Mouse (Mus musculus): Measurements from ENCODE around the gene Fam19a4. TPM values are rescaled to one million over a fixed set of nuclear protein-coding genes. Genes with fewer than 3 reads are reported as not detected.

The Fam19a4 gene
- total and polyA plus RNA-seq, 2 experiments: not detected

- TF ChIP-seq CTCF (IDR thresholded peaks at IDR 0.05; ENCODE audit: low read depth, low read length) (no peak), POLR2A (IDR thresholded peaks at IDR 0.05; ENCODE audit: extremely low read depth, insufficient read depth, low read length) (no peak)
- H3K79me2 ChIP-seq (ENCODE audit: control insufficient read depth, insufficient read depth, low read length): no peaks in the 10 kb centered on the region
- no peak overlapping the region for H3K4me3 ChIP-seq (ENCODE audit: insufficient read depth, low read depth, low read length)
- no peak overlapping the region for H3K27ac ChIP-seq (replicated peaks; ENCODE audit: insufficient read depth, low read depth, low read length)
- DNase-seq (ENCODE audit: extremely low read depth, low read depth, low spot score): no peak
- H3K9ac ChIP-seq (ENCODE audit: low read depth, low read length): no peak overlapping the region
- H3K4me1 ChIP-seq (ENCODE audit: control insufficient read depth, insufficient read depth, low read length): no peaks in the 10 kb centered on the region
- 87% methylated on average over 4 of the region's 4 CpGs for WGBS
- H3K36me3 ChIP-seq (ENCODE audit: control insufficient read depth, insufficient read depth, low read length): no peaks in the 10 kb centered on the region
- no peaks in the 10 kb centered on the region for H3K27me3 ChIP-seq (ENCODE audit: control insufficient read depth, insufficient read depth, low read length)
Measured at GRCm38 (mm10) chr6:97046541-97046940, 13.7 kb downstream of the Fam19a4 start.

GRCm38 (mm10) chr6:97027110-97027677 lies 33.0 kb downstream of the Fam19a4 start:
- H3K27me3 ChIP-seq (ENCODE audit: control insufficient read depth, insufficient read depth, low read length): no peaks in the 10 kb centered on the region
- no peaks in the 10 kb centered on the region for H3K36me3 ChIP-seq (ENCODE audit: control insufficient read depth, insufficient read depth, low read length)
- no peak overlapping the region for H3K9ac ChIP-seq (ENCODE audit: low read depth, low read length)
- no peak overlapping the region for H3K4me3 ChIP-seq (ENCODE audit: insufficient read depth, low read depth, low read length)
- TF ChIP-seq POLR2A (IDR thresholded peaks at IDR 0.05; ENCODE audit: extremely low read depth, insufficient read depth, low read length): no peak
- no peak overlapping the region for H3K27ac ChIP-seq (replicated peaks; ENCODE audit: insufficient read depth, low read depth, low read length)
- DNase-seq (ENCODE audit: extremely low read depth, low read depth, low spot score): peak; percentile 2
- H3K4me1 ChIP-seq (ENCODE audit: control insufficient read depth, insufficient read depth, low read length): no peaks in the 10 kb centered on the region
- WGBS: 43% methylated on average over 5 of the region's 5 CpGs
- no peaks in the 10 kb centered on the region for H3K79me2 ChIP-seq (ENCODE audit: control insufficient read depth, insufficient read depth, low read length)

- H3K9ac ChIP-seq (ENCODE audit: low read depth, low read length): no peak overlapping the region
- H3K4me3 ChIP-seq (ENCODE audit: insufficient read depth, low read depth, low read length): no peak overlapping the region
- no peaks in the 10 kb centered on the region for H3K27me3 ChIP-seq (ENCODE audit: control insufficient read depth, insufficient read depth, low read length)
- DNase-seq (ENCODE audit: extremely low read depth, low read depth, low spot score): no peak
- no peak for TF ChIP-seq POLR2A (IDR thresholded peaks at IDR 0.05; ENCODE audit: extremely low read depth, insufficient read depth, low read length)
- no peak for TF ChIP-seq CTCF (IDR thresholded peaks at IDR 0.05; ENCODE audit: low read depth, low read length)
- no peak overlapping the region for H3K27ac ChIP-seq (replicated peaks; ENCODE audit: insufficient read depth, low read depth, low read length)
- WGBS: 36% methylated on average over 2 of the region's 2 CpGs
- H3K36me3 ChIP-seq (ENCODE audit: control insufficient read depth, insufficient read depth, low read length): no peaks in the 10 kb centered on the region
- no peaks in the 10 kb centered on the region for H3K4me1 ChIP-seq (ENCODE audit: control insufficient read depth, insufficient read depth, low read length)
- H3K79me2 ChIP-seq (ENCODE audit: control insufficient read depth, insufficient read depth, low read length): no peaks in the 10 kb centered on the region
Measured at GRCm38 (mm10) chr6:97019323-97019722, 40.9 kb downstream of the Fam19a4 start.

- H3K27me3 ChIP-seq (ENCODE audit: control insufficient read depth, insufficient read depth, low read length): no peaks in the 10 kb centered on the region
- DNase-seq (ENCODE audit: extremely low read depth, low read depth, low spot score): no peak
- no peak overlapping the region for H3K27ac ChIP-seq (replicated peaks; ENCODE audit: insufficient read depth, low read depth, low read length)
- no peak overlapping the region for H3K9ac ChIP-seq (ENCODE audit: low read depth, low read length)
- no peaks in the 10 kb centered on the region for H3K79me2 ChIP-seq (ENCODE audit: control insufficient read depth, insufficient read depth, low read length)
- 21% methylated on average over 1 of the region's 1 CpGs for WGBS
- H3K4me3 ChIP-seq (ENCODE audit: insufficient read depth, low read depth, low read length): no peak overlapping the region
- no peak for TF ChIP-seq POLR2A (IDR thresholded peaks at IDR 0.05; ENCODE audit: extremely low read depth, insufficient read depth, low read length)
- no peak for TF ChIP-seq CTCF (IDR thresholded peaks at IDR 0.05; ENCODE audit: low read depth, low read length)
- no peaks in the 10 kb centered on the region for H3K36me3 ChIP-seq (ENCODE audit: control insufficient read depth, insufficient read depth, low read length)
- H3K4me1 ChIP-seq (ENCODE audit: control insufficient read depth, insufficient read depth, low read length): no peaks in the 10 kb centered on the region
Measured at GRCm38 (mm10) chr6:97016711-97017110, 43.5 kb downstream of the Fam19a4 start.

GRCm38 (mm10) chr6:97016018-97016417 lies 44.2 kb downstream of the Fam19a4 start:
- Histone ChIP-seq H3K79me2 (ENCODE audit: control insufficient read depth, insufficient read depth, low read length) (no peaks in the 10 kb centered on the region), H3K36me3 (ENCODE audit: control insufficient read depth, insufficient read depth, low read length) (no peaks in the 10 kb centered on the region), H3K4me3 (ENCODE audit: insufficient read depth, low read depth, low read length) (no peak overlapping the region), H3K9ac (ENCODE audit: low read depth, low read length) (no peak overlapping the region), H3K27ac (replicated peaks; ENCODE audit: insufficient read depth, low read depth, low read length) (no peak overlapping the region), H3K27me3 (ENCODE audit: control insufficient read depth, insufficient read depth, low read length) (no peaks in the 10 kb centered on the region), H3K4me1 (ENCODE audit: control insufficient read depth, insufficient read depth, low read length) (no peaks in the 10 kb centered on the region)
- DNase-seq (ENCODE audit: extremely low read depth, low read depth, low spot score): no peak
- 79% methylated on average over 3 of the region's 3 CpGs for WGBS
- TF ChIP-seq POLR2A (IDR thresholded peaks at IDR 0.05; ENCODE audit: extremely low read depth, insufficient read depth, low read length): no peak
- TF ChIP-seq CTCF (IDR thresholded peaks at IDR 0.05; ENCODE audit: low read depth, low read length): no peak

GRCm38 (mm10) chr6:97006513-97007094 lies 53.6 kb downstream of the Fam19a4 start:
- Histone ChIP-seq H3K27me3 (ENCODE audit: control insufficient read depth, insufficient read depth, low read length) (no peaks in the 10 kb centered on the region), H3K4me3 (ENCODE audit: insufficient read depth, low read depth, low read length) (no peak overlapping the region), H3K79me2 (ENCODE audit: control insufficient read depth, insufficient read depth, low read length) (no peaks in the 10 kb centered on the region), H3K27ac (replicated peaks; ENCODE audit: insufficient read depth, low read depth, low read length) (no peak overlapping the region), H3K36me3 (ENCODE audit: control insufficient read depth, insufficient read depth, low read length) (no peaks in the 10 kb centered on the region), H3K4me1 (ENCODE audit: control insufficient read depth, insufficient read depth, low read length) (no peaks in the 10 kb centered on the region), H3K9ac (ENCODE audit: low read depth, low read length) (no peak overlapping the region)
- 39% methylated on average over 8 of the region's 8 CpGs for WGBS
- TF ChIP-seq CTCF (IDR thresholded peaks at IDR 0.05; ENCODE audit: low read depth, low read length): peak; percentile 77
- TF ChIP-seq POLR2A (IDR thresholded peaks at IDR 0.05; ENCODE audit: extremely low read depth, insufficient read depth, low read length): no peak
- peak; percentile 35 for DNase-seq (ENCODE audit: extremely low read depth, low read depth, low spot score)

Data from liver, adult 2 months (tissue).